Mouse (Mus musculus) ovary, postnatal 10 days (tissue): ENCODE data around the gene Noct.
"Not testable (repeated sequence)": the region's sequence is repeated elsewhere in the genome, so short reads cannot be mapped to it uniquely, and the experiment has no call there.

ENCODE experiments used
- DNase-seq: peaks from one replicate; pipeline ENCODE4 v3.0.0; 2022; ENCODE audit warnings: low spot score

Gene Noct

DNA sequence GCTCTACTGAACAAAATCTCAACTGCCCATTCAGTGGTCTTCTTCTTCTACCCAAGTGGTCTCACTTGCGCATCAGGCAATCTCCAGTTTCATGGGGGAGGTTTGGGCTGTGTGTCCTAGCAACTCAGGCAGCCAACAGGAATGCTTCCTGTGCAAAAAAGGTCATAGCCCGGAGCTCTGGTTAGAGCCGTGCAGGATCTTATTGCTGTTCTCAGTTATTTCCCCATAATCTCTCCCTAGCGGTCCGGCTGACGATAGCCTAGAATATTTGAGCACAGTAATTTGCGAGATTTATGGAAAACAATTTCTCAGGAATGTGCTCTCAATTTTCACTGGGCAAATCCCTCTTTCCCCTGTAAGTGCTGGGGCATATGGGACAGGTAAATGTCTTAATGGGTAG is 17.7 kb upstream of the Noct start:
- no peak for DNase-seq

DNA sequence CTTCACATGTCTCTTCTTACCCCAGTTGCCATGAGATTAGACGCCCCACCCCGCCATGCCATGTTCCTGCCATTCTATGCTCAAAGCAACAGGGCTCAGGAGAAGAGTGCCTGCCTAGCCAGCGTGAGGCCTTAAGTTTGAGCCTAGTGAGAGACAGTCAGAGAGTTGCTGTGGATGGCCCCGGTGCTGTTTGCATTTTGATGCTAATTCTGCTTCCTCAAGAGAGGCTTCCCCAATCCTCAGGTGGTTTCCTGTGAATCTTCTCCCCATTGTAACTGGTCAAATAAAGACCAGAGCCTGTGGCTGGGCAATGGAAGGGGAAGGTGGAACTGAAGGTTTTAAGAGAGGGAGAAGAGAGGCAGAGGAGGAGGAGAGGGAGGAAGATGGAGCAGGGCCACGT is 15.6 kb upstream of the Noct start:
- DNase-seq = no peak

DNA sequence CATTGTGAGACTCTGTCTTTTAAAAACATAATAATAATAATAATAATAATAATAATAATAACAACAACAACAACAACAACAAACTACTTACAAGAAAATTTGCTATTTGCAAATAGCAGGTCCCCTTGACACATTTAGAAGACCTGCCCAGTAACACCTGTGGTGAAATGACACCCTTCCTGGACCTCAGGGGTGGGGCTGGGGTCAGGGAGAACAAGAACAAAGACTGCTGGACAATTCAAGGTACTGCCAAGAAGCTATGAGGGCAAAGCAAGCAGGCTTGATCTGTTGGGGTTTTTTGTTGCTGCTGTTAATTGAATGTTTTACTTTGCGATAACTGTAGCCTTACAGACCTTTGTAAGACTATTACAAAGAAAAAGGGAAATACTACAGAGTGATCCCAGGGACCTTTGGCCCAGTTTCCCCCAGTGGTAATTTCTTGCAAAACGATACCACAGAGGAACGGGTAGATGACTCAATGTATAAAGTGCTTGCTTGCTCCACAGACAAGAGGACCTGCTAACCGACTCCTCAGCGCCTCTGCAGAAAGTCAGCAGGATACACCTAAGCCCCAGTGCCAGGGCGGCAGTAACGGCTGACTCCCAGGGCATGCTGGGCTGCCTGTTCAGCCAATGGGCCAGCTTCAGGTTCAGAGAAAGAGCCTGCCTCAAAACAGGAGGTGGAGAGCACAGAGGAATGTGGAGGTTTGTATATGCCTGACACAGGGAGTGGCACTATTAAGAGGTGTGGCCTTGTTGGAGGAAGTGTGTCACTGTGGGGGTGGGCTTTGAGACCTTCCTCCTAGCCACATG is 14.5 kb upstream of the Noct start:
- DNase-seq = no peak

DNA sequence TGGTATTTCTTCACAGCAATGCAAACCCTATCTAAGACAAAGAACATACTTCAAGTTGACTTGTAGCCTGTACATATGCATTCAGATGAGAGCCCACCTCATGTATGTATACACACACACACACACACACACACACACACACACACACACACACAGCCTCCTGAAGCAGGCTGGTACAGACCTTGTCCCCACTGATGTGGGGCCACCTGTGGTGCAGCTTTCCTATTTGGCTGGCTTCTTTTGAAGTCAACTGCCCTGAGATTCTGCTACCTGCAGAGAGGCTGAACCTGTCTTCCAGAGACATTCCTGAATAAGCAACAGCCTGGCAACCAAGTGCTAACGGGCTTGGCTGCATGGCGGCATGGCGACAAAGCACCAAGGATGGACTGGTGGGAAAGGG is 13.8 kb upstream of the Noct start:
- DNase-seq = no peak

DNA sequence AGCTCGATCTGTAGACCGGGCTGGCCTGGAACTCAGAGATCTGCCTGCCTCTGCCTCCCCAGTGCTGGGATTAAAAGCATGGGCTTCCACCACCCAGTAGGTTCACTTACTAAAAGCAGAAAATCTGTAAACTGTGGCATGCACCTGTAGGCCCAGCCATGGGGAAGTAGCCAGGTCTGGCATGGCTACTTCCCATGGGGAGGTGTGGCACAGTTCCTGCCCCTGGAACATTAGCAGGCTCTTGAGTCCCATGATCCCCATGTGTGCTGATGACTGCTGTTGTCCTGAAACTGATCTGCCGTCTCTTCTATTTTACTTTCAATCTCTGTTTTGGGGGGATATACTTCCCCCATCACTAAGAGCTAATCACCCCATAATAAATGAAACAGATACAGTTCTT is 11.1 kb upstream of the Noct start:
- no peak for DNase-seq

DNA sequence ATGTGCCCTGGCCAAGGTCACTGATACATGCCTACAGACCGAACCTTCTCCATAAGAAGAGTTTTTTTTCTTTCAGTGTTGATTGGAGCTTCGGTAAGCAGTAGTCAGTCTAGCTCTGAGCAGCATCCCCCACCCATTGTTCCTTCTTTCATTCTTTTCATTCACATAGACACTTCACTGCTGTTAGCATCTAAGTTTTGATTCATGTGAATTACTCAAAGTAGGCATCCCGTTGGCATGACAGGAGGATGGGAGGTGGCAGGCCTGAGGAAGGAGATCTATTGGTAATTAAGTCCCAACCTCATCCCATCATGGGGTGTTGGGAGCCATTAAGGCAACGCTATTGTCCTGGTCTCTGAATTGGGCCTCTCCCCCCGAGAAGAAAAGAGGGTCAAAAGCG is 8.6 kb upstream of the Noct start:
- DNase-seq = no peak

DNA sequence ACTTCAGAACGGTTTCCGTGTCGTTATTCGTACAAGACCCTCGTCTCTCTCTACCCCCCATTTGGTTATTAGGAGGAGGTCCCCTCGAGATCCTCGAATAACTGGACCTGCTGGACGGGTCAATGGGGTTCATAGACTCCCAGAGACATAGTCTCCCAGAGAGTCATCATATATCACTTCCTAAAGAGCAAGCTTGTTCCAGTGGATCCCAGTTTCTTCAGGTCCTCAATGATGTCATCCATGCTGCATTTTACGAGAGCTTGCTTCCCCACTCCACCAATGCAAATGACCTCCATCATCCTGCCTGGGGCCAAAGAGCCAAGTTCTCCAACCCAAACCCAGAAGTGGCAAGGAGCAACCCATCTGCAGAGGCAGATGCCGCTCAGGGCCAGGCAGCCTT is 7.9 kb upstream of the Noct start:
- not testable (repeated sequence) for DNase-seq

DNA sequence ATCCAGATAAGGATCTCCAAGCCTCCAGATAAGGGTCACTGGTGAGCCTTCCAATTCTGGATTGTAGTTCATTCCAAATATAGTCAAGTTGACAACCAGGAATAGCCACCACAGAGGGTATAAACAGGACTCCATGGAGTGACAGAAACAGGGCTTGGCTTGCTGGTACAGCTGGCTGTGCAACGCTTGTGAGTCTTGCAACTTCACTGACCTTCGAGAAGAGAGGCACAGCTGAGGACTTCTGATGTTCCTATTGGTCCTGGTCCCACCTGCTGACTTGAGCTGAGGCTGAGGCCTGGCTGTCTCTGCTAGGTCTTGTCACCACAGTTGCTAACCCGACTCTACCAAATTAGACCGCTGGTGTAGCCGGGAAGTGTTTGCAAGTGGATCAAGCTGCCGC is 5.9 kb upstream of the Noct start:
- DNase-seq = not testable (repeated sequence)

DNA sequence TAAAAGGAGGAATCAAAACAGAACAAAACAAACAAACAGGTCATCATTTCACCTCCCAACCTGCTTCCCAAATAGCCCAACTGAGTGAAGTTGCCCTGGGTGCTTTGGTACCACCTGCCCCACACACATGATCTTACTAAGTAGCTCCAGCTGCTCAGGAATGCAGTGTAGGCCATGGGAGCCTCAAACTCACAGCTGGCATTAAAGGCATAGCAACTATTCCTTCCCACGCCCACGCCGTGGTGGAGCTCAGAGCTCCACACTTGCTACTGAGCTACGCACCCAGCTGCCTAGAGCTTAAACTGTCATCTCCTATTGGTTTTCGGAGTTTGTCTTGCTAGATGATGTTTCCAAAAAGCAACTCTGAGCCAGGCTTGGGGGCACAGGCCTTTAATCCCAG is 5.0 kb upstream of the Noct start:
- DNase-seq = no peak

DNA sequence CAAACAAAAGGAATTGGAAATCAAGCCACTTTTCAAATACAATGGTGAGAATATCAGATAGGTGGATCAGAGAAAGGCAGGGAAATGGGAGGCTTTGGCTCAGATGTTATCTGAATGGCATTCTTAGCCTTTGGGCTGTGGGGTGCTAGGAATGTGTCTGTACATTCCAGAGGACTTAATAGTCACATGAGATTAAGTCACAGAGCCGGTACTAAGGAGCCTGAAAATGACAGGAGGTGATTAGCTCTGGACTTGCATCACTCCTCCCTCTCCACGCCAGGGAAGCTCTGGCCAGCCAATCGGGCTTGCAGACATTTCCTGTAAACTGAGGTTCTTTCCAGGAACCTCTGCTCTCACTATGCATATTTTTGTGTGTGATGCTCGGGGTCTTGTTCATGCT is 3.4 kb upstream of the Noct start:
- no peak for DNase-seq

DNA sequence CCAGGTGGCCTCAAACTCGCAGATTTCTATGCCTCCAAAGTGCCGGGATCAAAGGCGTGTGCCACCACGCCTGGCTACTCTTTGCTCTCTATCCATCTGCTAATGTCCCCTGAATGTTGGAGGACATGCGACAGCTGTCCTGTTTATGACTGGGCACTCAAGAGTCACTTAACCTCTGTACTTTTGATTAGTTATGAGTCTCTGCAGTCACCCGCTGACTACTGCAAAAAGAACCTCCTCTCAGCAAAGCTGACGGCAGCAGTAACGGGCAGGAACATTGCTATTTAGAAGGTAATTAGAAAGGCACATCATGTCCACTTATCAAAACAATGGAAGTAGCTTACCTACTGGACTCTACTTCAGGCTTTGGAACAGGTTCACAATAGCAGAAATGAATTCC is 2.4 kb upstream of the Noct start:
- no peak for DNase-seq

DNA sequence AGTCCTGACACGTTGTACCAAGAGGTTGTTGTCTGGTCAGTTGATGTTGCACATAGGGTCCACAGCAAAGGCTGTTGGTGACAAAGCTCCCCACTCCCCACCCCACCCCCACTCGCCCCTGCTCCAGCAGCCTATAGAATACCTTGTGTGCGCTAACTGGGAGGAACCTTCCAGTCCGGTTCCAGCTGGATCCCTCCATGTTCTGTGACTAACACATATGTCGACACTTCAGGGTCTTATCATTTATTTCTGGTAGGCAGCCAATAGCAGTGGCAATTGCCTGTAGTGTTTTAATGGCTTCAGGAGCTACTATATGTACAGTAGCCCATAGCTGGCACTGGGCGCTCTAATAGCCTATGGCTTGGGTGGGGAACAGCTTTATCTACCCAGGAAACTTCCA is 1.9 kb upstream of the Noct start:
- no peak for DNase-seq

DNA sequence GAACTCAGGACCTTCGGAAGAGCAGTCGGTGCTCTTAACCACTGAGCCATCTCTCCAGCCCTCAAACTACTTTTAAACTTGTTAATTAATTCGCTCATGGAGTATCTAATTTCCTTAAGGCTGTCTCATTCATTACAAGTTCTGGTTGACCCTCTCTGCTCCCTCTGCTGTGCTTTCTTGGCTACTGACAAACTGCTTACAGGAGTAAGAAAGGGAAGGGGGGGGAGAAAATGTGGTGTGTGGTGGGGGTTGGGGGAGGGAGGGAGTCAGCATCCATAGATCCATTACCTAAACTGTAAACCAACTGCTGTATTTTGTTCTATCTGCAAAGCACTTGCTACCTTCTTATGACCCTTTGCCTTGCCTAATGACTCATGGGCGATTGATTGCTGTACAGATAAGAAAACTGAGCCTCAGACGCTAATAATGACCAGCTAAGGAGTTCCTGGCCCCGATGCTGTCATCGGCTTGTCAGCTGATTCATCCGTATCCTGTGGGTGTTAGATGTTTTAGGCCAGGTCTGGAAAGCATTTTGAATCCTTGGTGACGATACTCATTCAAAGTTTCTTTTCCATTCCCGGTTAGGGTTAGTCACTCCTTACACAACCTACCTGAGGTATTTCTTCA is 1.3 kb upstream of the Noct start:
- DNase-seq = no peak

DNA sequence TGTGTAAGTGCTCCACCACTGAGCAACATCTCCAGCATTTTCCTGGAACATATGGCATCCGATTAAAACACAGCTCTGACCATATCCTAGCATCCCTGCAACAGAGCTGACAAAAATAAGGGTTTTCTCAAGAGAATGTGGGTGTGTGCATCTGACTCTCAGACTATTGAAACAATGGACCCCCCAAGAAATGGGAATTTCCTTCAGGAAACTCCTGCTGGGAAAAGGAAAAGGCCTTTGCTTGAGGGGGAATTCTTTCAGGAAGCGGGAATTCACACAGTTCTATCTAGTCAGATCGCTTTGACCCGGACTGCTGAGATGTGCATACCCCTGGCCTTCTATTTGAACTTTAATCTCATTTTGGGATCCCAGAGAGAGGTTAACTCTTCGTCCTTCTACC is 691 bp upstream of the Noct start:
- no peak for DNase-seq

DNA sequence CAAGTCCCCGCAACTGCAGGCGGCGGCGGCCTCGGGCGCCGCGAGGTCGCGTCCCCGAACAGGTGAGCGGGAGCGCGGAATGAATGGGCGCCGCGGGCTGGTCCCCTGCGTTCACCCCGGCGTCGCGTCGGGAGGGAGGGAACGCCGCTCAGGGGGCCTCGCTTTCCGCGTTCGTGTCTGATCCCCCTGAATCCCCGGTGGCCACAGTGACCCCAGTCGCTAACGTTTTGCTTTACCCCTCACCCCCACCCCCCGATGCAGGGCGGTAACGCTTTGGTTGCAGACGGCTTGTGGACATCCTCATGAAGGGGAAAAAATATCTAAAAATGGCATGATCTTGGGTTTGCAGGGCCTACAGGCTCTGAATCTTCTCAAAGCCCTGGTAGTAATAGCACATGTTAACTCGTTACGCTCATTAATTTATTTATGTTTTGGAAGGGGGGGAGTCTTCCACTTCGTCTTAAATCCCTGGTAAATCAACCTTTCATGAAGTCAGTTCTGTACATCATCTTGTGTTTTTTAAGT is 1.0 kb downstream of the Noct start:
- DNase-seq = no peak

DNA sequence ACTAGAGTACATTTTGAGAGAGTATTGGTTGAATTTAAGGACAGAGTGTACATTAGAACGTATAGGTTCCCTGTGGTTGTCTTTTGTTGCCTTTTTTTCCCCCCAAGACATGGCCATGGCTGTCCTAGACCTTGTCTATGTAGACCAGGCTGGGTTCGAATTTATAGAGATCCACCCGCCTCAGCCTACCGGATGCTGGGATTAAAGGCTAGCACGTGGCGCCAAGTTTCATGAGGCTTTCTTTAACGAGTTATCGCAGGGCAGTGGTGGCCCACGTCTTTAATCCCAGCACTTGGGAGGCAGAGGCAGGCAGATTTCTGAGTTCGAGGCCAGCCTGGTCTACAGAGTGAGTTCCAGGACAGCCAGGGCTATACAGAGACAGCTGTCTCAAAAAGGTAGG is 1.7 kb downstream of the Noct start:
- no peak for DNase-seq

DNA sequence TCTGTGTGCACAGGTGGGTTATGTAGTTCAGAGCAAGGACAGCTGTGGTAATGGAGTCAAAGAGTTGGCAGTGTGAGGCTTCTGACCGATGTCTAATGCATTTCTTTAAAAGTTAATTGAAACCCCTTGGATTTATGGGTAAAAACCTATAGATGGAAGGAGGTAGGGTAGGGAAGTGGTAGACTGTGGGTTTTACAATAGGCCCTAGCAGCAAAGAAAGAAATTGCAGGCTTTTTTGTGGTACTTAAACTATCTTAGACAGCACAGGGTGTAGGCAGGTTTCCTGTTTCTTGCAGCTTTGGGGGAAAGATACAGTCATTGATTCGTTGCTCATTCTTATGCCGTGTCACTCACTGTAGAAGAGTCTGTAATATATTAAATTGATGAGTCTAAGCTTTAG is 2.4 kb downstream of the Noct start:
- DNase-seq = no peak

DNA sequence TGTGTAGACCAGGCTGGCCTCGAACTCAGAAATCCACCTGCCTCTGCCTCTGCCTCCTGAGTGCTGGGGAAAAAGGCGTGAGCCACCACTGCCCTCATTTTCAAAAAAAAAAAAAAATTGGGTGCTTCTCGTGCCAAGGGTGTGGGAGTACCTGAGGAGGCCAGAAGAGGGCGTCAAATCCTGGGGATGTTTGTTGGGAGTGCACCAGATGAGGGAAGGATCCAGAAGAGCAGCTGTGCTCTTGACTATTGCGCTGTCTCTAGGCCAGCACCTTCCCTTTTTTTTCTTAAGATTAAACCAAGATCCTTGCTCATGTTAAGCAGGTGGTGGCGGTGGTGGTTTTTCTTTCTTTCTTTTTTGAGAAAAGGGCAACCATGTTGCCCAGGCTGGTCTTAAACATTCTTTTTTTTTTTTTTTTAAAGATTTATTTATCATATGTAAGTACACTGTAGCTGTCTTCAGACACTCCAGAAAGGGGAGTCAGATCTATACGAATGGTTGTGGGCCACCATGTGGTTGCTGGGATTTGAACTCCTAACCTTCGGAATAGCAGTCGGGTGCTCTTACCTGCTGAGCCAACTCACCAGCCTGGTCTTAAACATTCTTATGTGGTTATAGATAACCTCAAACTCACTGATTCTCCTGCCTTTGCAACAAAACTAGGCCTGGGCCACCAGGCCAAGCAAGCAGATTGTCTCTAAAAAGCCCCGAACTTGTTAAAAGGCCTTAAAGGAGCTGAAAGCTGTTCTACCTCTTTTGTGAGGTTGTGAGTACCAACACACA is 4.0 kb downstream of the Noct start:
- DNase-seq = no peak

DNA sequence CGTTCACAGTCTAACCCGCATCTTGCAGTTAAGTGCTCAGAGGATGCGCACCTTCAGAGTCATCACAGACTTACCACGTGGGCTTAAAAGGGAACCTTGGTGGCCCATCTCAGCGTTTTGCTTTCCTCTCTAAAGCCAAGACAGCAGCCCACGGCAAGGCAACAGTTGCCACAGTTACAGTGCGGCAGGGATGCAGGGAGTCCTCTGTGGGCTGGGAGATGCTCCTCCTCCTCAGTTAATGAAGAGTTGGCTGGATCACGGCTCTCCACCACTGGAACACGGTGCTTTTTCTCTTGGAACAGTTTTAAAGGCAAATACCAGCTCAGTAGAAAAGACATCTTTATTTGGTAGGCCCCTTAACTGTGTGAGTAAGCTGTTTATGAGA is 4.6 kb downstream of the Noct start:
- no peak for DNase-seq

DNA sequence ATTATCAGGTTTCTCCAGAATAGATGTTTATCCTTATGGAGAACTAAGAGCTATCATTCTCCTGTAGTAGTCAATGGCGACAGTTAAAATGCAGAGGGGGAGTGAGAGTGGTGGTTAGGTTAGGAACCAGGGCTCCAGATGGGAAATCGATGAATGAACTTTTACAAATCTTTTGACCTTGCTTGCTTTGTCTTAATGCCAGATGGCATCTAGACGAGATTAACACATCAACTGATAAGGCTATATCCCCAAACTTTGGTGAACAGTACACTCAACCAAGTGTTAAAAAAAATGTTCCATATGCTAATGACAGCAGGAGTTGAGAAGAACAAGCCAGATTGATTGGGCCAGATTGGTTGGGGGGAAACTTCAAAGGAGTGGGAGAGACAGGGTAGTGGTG is 5.0 kb downstream of the Noct start:
- DNase-seq = no peak

DNA sequence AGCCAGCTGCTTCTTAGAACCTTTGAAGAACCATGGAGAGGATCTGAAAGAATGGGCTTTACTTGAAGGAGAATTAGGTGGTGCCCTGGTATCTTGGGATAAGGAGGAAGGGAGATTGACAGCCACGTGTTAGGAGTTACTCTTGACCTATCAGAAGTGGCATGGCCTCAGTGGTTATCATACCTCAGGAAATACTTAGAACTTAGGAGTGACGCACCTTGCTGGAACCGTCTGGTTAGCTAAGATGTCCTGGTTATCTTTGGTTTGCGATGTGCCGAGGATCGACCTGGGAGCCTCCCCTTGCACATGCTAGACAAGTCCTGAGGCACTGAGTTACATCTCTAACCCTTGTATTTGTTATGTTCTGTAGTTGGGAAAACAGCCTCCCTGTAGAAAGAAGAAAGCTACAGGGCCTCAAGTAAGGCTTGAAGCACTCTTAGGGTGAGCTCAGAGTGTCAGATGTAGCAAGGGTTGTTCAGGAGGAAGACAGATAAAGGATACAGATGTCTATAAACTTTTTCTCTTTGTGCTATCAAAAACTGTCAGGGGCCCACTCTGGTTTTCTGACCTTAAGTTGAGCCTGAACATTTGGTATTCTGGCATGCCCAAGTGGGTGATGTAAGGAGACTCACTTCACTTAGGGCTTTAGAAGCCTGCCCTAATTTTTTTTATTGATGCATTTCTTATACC is 6.0 kb downstream of the Noct start:
- DNase-seq = no peak

DNA sequence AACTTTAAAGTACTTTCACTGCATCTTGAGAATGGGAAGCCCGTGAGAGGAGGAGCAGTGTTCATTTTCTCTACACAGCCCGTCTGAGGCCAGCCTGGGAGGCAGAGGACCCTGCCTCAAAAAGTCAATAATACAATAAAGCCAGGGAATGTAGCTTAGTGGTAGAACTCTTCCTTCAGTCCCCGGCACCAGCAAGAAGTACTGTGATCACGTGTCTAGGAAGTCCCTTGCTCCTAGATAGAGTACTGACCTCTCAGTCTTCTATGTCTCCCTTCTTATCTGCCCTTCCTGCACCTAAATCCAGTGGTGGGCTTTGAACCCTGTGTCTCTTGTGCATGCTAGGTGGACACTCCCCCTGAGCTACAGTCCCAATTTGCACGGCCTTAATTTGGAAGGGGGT is 6.6 kb downstream of the Noct start:
- DNase-seq = no peak

DNA sequence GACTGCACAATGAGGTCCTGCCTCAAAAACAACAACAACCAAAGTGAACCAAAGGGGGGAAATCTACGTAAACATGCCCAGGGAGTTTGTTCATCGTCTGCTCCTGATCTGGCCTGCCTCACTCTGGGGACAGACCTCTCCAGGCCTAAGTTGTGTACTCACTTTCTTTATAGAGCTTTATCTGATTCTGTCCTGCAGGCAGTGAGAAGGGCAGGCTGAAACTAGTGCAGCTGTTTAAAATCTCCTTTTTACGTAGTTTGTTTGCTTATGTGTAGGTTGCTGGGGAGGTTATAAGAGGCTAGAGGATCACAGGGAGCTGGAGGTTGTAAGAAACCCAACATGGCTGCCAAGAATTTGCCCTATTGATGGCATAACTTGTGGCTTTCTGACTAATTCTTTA is 7.3 kb downstream of the Noct start:
- DNase-seq = no peak
